Mouse (Mus musculus): ENCODE measurements at regions not wholly inside any gene's neighbourhood (a gene's known extent, or its start where the extent isn't known, plus 50 kb on each side); places are given as distances from the start of the nearest gene placed in this dataset.

- no peak overlapping the region for H3K4me3 ChIP-seq (ENCODE audit: low read length)
- ATAC-seq (ENCODE audit: low FRiP score, low TSS enrichment) = no peak
- no peaks in the 10 kb centered on the region for H3K4me1 ChIP-seq (ENCODE audit: insufficient read depth, low read length)
- no peaks in the 10 kb centered on the region for H3K27me3 ChIP-seq (ENCODE audit: insufficient read depth, low read length)
- WGBS = 60% methylated on average over 3 of the region's 3 CpGs
- no peak overlapping the region for H3K27ac ChIP-seq (ENCODE audit: low read length)
- H3K36me3 ChIP-seq (ENCODE audit: insufficient read depth, low read length) = no peaks in the 10 kb centered on the region
- no peaks in the 10 kb centered on the region for H3K9me3 ChIP-seq (ENCODE audit: low read length)
- no peak overlapping the region for H3K4me2 ChIP-seq (replicated peaks; ENCODE audit: low read depth, low read length)
- no peak overlapping the region for H3K9ac ChIP-seq (replicated peaks; ENCODE audit: low read length)
Observed at GRCm38 (mm10) chr12:54384116-54384515, 180.5 kb upstream of the Egln3 start.

- no peak for ATAC-seq (ENCODE audit: low FRiP score, low TSS enrichment)
- Histone ChIP-seq H3K36me3 (ENCODE audit: insufficient read depth, low read length) (no peaks in the 10 kb centered on the region), H3K9ac (replicated peaks; ENCODE audit: low read length) (no peak overlapping the region), H3K4me1 (ENCODE audit: insufficient read depth, low read length) (no peaks in the 10 kb centered on the region), H3K4me2 (replicated peaks; ENCODE audit: low read depth, low read length) (no peak overlapping the region), H3K27me3 (ENCODE audit: insufficient read depth, low read length) (no peaks in the 10 kb centered on the region), H3K4me3 (ENCODE audit: low read length) (no peak overlapping the region), H3K9me3 (ENCODE audit: low read length) (no peaks in the 10 kb centered on the region), H3K27ac (ENCODE audit: low read length) (no peak overlapping the region)
- WGBS = 98% methylated on average over 2 of the region's 2 CpGs
Observed at GRCm38 (mm10) chr12:54382965-54383364, 179.3 kb upstream of the Egln3 start.

GRCm38 (mm10) chr12:54382061-54382460, 178.4 kb upstream of the Egln3 start:
- H3K4me2 ChIP-seq (replicated peaks; ENCODE audit: low read depth, low read length) = no peak overlapping the region
- H3K27me3 ChIP-seq (ENCODE audit: insufficient read depth, low read length) = no peaks in the 10 kb centered on the region
- ATAC-seq (ENCODE audit: low FRiP score, low TSS enrichment) = no peak
- no peak overlapping the region for H3K27ac ChIP-seq (ENCODE audit: low read length)
- WGBS = 62% methylated on average over 6 of the region's 6 CpGs
- H3K9ac ChIP-seq (replicated peaks; ENCODE audit: low read length) = no peak overlapping the region
- H3K9me3 ChIP-seq (ENCODE audit: low read length) = no peaks in the 10 kb centered on the region
- no peaks in the 10 kb centered on the region for H3K36me3 ChIP-seq (ENCODE audit: insufficient read depth, low read length)
- no peaks in the 10 kb centered on the region for H3K4me1 ChIP-seq (ENCODE audit: insufficient read depth, low read length)
- no peak overlapping the region for H3K4me3 ChIP-seq (ENCODE audit: low read length)

- no peaks in the 10 kb centered on the region for H3K4me1 ChIP-seq (ENCODE audit: insufficient read depth, low read length)
- no peak overlapping the region for H3K4me3 ChIP-seq (ENCODE audit: low read length)
- no peaks in the 10 kb centered on the region for H3K27me3 ChIP-seq (ENCODE audit: insufficient read depth, low read length)
- H3K27ac ChIP-seq (ENCODE audit: low read length) = no peak overlapping the region
- no peak for ATAC-seq (ENCODE audit: low FRiP score, low TSS enrichment)
- no peak overlapping the region for H3K9ac ChIP-seq (replicated peaks; ENCODE audit: low read length)
- H3K4me2 ChIP-seq (replicated peaks; ENCODE audit: low read depth, low read length) = no peak overlapping the region
- no peaks in the 10 kb centered on the region for H3K9me3 ChIP-seq (ENCODE audit: low read length)
- 90% methylated on average over 5 of the region's 5 CpGs for WGBS
- H3K36me3 ChIP-seq (ENCODE audit: insufficient read depth, low read length) = no peaks in the 10 kb centered on the region
Observed at GRCm38 (mm10) chr12:54380322-54380721, 176.7 kb upstream of the Egln3 start.

GRCm38 (mm10) chr12:54378576-54378975, 174.9 kb upstream of the Egln3 start:
- Histone ChIP-seq H3K27me3 (ENCODE audit: insufficient read depth, low read length) (no peaks in the 10 kb centered on the region), H3K9ac (replicated peaks; ENCODE audit: low read length) (no peak overlapping the region), H3K36me3 (ENCODE audit: insufficient read depth, low read length) (no peaks in the 10 kb centered on the region), H3K27ac (ENCODE audit: low read length) (no peak overlapping the region), H3K4me1 (ENCODE audit: insufficient read depth, low read length) (no peaks in the 10 kb centered on the region), H3K4me3 (ENCODE audit: low read length) (no peak overlapping the region), H3K9me3 (ENCODE audit: low read length) (no peaks in the 10 kb centered on the region), H3K4me2 (replicated peaks; ENCODE audit: low read depth, low read length) (no peak overlapping the region)
- 84% methylated on average over 2 of the region's 2 CpGs for WGBS
- ATAC-seq (ENCODE audit: low FRiP score, low TSS enrichment) = no peak

- 78% methylated on average over 4 of the region's 4 CpGs for whole genome bisulfite sequencing
- no peaks in the 10 kb centered on the region for H3K9me3 ChIP-seq (ENCODE audit: low read length)
- ATAC-seq (ENCODE audit: low FRiP score, low TSS enrichment) = no peak
- H3K9ac ChIP-seq (replicated peaks; ENCODE audit: low read length) = no peak overlapping the region
- no peaks in the 10 kb centered on the region for H3K27me3 ChIP-seq (ENCODE audit: insufficient read depth, low read length)
- H3K4me1 ChIP-seq (ENCODE audit: insufficient read depth, low read length) = no peaks in the 10 kb centered on the region
- H3K4me2 ChIP-seq (replicated peaks; ENCODE audit: low read depth, low read length) = no peak overlapping the region
- H3K27ac ChIP-seq (ENCODE audit: low read length) = no peak overlapping the region
- H3K4me3 ChIP-seq (ENCODE audit: low read length) = no peak overlapping the region
- no peaks in the 10 kb centered on the region for H3K36me3 ChIP-seq (ENCODE audit: insufficient read depth, low read length)
Observed at GRCm38 (mm10) chr12:54374060-54374459, 170.4 kb upstream of the Egln3 start.

- 71% methylated on average over 5 of the region's 5 CpGs for WGBS
- Histone ChIP-seq H3K27ac (ENCODE audit: low read length) (no peak overlapping the region), H3K4me1 (ENCODE audit: insufficient read depth, low read length) (no peaks in the 10 kb centered on the region), H3K9me3 (ENCODE audit: low read length) (no peaks in the 10 kb centered on the region), H3K36me3 (ENCODE audit: insufficient read depth, low read length) (no peaks in the 10 kb centered on the region), H3K9ac (replicated peaks; ENCODE audit: low read length) (no peak overlapping the region), H3K4me2 (replicated peaks; ENCODE audit: low read depth, low read length) (no peak overlapping the region), H3K27me3 (ENCODE audit: insufficient read depth, low read length) (no peaks in the 10 kb centered on the region), H3K4me3 (ENCODE audit: low read length) (no peak overlapping the region)
- no peak for ATAC-seq (ENCODE audit: low FRiP score, low TSS enrichment)
Observed at GRCm38 (mm10) chr12:54369217-54369616, 165.6 kb upstream of the Egln3 start.

GRCm38 (mm10) chr12:54364381-54365095, 160.9 kb upstream of the Egln3 start:
- no peaks in the 10 kb centered on the region for H3K36me3 ChIP-seq (ENCODE audit: insufficient read depth, low read length)
- ATAC-seq (ENCODE audit: low FRiP score, low TSS enrichment) = no peak
- H3K9ac ChIP-seq (replicated peaks; ENCODE audit: low read length) = no peak overlapping the region
- H3K4me2 ChIP-seq (replicated peaks; ENCODE audit: low read depth, low read length) = no peak overlapping the region
- 84% methylated on average over 11 of the region's 11 CpGs for WGBS
- H3K27ac ChIP-seq (ENCODE audit: low read length) = no peak overlapping the region
- no peaks in the 10 kb centered on the region for H3K4me1 ChIP-seq (ENCODE audit: insufficient read depth, low read length)
- no peaks in the 10 kb centered on the region for H3K27me3 ChIP-seq (ENCODE audit: insufficient read depth, low read length)
- H3K4me3 ChIP-seq (ENCODE audit: low read length) = no peak overlapping the region
- H3K9me3 ChIP-seq (ENCODE audit: low read length) = peaks cover 7% of the 10 kb centered on the region; the same call in 1 of the 2 replicates

GRCm38 (mm10) chr12:54361762-54362161, 158.1 kb upstream of the Egln3 start:
- Histone ChIP-seq H3K9me3 (ENCODE audit: low read length) (peaks cover 7% of the 10 kb centered on the region; the same call in 1 of the 2 replicates), H3K4me2 (replicated peaks; ENCODE audit: low read depth, low read length) (no peak overlapping the region), H3K4me3 (ENCODE audit: low read length) (no peak overlapping the region), H3K36me3 (ENCODE audit: insufficient read depth, low read length) (no peaks in the 10 kb centered on the region), H3K4me1 (ENCODE audit: insufficient read depth, low read length) (no peaks in the 10 kb centered on the region), H3K27ac (ENCODE audit: low read length) (no peak overlapping the region), H3K9ac (replicated peaks; ENCODE audit: low read length) (no peak overlapping the region), H3K27me3 (ENCODE audit: insufficient read depth, low read length) (no peaks in the 10 kb centered on the region)
- WGBS = 96% methylated on average over 4 of the region's 4 CpGs
- no peak for ATAC-seq (ENCODE audit: low FRiP score, low TSS enrichment)

GRCm38 (mm10) chr12:54354187-54354586, 150.5 kb upstream of the Egln3 start:
- no peaks in the 10 kb centered on the region for H3K27me3 ChIP-seq (ENCODE audit: insufficient read depth, low read length)
- 24% methylated on average over 6 of the region's 6 CpGs for WGBS
- peaks cover 14% of the 10 kb centered on the region; the same call in 1 of the 2 replicates for H3K4me1 ChIP-seq (ENCODE audit: insufficient read depth, low read length)
- H3K4me2 ChIP-seq (replicated peaks; ENCODE audit: low read depth, low read length) = no peak overlapping the region
- 0 out of 2 replicates have a peak overlapping the region, but pooled peaks have one; percentile 31 for H3K9ac ChIP-seq (replicated peaks; ENCODE audit: low read length)
- H3K4me3 ChIP-seq (ENCODE audit: low read length) = no peak overlapping the region
- peak; percentile 42; the same call in 1 of the 2 replicates for ATAC-seq (ENCODE audit: low FRiP score, low TSS enrichment)
- H3K27ac ChIP-seq (ENCODE audit: low read length) = peak overlapping the region; percentile 50; the same call in 1 of the 2 replicates
- H3K9me3 ChIP-seq (ENCODE audit: low read length) = no peaks in the 10 kb centered on the region
- no peaks in the 10 kb centered on the region for H3K36me3 ChIP-seq (ENCODE audit: insufficient read depth, low read length)
